Mouse (Mus musculus) forelimb bud, embryonic 11.5 days (tissue): ENCODE results near the gene Ttc39d.
"Not testable (repeated sequence)": the region's sequence is repeated elsewhere in the genome, so short reads cannot be mapped to it uniquely, and the experiment has no call there.

ENCODE experiments used
- DNase-seq: peaks from one replicate; pipeline ENCODE4 v3.0.0-alpha.2; 2012; ENCODE audit warnings: low read depth, low spot score

Ttc39d gene

GRCm38 (mm10) chr17:80193075-80193474, 14.2 kb upstream of the Ttc39d start:
- peak; percentile 35 for DNase-seq

DNA sequence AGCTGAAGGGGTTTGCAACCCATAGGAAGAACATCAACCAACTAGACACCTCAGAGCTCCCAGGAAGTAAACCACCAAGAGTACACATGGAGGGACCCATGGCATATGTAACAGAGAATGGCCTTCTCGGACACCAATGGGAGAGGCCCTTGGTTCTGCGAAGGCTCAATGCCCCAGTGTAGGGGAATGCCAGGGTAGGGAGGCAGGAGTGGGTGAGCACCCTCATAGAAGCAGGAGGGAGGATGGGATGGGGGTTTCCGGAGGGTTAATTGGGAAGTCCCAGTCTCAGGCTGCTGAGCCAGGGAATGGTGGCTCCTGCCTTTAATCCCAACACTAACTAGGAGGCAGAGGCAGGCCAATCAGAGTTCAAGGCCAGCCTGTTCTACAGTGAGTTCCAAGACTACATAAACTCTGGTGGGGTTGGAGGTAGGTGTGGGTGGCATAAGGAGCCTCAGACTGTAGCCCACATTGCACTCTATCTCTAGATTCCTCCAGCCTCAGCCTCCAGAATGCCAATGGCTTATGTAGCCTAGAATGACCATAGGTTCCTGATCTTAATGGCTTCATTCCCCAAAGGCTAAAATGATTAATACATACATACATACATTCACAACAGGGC, 8.0 kb upstream of the Ttc39d start:
- DNase-seq, result no peak

DNA sequence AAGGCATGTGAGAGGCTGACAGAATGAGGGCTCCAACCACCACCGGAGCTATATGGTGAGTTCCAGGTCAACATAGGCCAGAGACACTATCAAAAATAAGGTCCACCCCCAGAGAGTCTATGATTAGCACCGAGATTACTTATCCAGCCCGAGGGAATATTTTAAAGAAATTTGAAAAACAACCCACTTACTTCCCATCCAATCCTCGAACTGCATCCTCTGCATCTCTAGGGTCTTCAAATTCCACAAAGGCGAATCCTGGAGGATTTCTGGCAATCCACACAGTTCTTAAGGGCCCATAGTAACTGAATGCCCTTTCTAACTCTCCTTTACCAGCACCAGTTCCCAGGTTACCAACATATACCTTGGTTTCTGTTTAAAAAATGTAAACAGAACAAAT, 1.6 kb upstream of the Ttc39d start:
- DNase-seq, result no peak

GRCm38 (mm10) chr17:80206301-80206670, 974 bp upstream of the Ttc39d start:
- DNase-seq, result peak; percentile 25

DNA sequence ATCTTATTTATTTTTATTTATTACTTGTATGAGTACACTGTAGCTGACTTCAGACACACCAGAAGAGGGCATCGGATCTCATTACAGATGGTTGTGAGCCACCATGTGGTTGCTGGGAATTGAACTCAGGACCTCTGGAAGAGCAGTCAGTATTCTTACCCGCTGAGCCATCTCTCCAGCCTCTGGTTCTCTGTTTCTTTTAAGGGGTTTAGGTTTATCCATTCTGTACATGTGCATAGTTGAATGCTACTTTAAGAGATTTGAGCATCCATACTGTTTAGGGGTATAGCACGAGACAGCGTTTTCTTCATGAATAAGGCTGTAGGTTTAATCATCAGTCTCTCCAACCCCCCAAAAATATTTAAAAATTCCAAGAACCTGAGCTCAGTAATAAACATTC, 6.7 kb downstream of the Ttc39d start:
- DNase-seq, result not testable (repeated sequence)

- no peak for DNase-seq
Measured at GRCm38 (mm10) chr17:80220131-80220530, 12.9 kb downstream of the Ttc39d start.

DNA sequence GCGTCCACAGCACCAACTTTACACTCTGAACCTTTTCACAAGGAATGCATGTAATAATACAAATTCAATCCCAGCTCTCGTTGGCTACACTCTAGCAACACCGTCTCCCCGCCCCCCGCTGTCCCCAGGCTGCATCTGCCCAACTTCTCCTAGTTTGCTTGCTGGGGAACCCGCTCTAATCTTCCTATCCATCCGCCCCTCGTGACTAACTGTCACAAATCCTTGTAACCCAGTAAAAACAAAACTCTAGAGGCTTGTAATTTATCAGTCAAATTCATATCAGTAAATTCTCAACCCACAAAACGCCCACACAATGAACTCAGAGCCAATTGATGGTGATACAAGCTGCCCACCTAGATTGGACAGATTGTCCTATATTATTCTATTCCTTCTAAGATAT, 13.9 kb downstream of the Ttc39d start:
- DNase-seq, result no peak

GRCm38 (mm10) chr17:80221890-80222628, 14.8 kb downstream of the Ttc39d start:
- DNase-seq, result no peak

DNA sequence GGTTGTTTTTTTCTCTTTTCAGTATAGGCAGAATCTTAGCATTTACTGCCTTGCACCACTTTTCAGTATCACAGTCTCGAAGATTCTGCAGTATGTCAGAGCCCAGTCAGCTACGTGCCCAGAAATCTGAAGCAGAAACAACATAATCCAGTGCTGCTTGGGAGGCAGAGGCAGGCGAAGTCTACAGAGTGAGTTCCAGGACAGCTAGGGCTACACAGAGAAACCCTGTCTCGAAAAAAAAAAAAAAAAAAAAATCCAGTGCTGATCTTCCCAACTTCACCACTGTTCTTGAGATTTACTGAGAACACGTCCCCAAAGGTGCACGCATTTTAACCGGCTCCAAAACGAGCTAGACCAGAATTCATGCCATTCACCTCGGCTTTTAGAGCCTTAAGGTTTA, 16.6 kb downstream of the Ttc39d start:
- DNase-seq, result no peak

DNA sequence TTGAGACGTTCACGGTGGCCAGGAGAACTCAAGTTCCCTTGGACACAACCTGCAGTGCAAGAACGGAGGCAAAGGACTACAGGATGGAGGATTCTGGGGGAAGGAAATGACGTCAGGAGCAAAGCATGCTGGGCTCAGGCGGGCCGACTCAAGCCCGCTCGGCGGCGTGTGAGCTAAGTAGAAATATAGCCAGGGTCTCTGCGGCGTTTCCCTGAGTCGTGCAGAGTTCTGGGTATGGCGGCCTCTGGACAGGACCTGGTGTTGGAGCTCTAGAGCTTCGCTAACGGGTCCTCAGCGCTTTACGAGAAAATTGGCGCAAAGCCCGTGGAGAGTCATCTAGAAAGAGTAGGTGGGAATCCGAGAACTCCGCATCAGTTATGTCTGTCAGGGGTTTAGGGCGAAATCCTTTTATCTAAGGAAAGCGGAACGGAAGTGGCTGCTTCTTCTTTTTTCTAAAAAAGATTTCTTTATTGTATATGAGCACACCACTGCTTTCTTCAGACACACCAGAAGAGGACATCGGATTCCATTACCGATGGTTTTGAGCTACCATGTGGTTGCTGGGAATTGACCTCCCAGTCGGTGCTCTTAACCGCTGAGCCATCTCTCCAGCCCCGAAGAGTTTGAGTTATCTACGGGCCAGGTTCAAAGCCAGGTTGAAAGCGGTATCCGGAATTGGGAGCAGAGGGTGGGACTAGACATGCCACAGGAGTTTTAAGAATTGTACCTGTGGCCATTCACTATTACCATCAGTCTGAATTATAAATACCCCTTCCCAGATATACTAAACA, 17.3 kb downstream of the Ttc39d start, which contains the start of gene Gemin6:
Gene Gemin6 (plus strand): TSS at position 116 of the 791 bp plus-strand sequence.
- DNase-seq, result peak; percentile 92

DNA sequence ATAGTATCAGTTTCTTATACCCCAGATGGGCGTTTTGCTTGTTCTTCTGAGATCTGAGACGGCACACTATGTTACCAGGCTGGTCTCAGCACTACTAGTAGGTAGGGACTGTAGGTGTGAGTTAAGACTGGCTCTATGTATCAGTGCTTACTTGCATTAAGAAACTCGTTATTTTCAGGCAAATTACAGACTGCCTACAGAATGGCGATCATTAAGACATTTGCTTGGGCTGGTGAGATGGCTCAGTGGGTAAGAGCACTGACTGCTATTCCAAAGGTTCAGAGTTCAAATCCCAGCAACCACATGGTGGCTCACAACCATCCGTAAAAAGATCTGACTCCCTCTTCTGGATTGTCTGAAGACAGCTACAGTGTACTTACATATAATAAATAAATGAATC, 17.9 kb downstream of the Ttc39d start:
- DNase-seq, result not testable (repeated sequence)

DNA sequence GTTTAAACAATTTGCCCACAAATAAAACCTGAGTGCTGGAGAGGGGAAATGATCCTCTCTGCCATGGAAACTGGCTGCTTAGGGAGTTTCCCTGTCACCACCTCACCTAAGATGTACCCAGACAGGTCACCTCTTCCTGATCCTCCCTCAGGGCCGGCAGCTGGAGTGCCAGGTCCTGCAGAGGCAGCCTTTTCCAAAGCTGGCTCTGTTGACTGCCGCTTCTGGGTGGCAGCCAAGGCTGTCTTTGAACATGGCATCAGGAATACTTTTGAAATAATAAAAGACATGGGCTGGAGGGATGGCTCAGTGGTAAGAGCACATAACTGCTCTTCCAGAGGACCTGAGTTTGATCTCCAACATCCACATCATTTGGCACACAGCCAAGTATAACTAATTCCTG, 22.1 kb downstream of the Ttc39d start:
- no peak for DNase-seq

DNA sequence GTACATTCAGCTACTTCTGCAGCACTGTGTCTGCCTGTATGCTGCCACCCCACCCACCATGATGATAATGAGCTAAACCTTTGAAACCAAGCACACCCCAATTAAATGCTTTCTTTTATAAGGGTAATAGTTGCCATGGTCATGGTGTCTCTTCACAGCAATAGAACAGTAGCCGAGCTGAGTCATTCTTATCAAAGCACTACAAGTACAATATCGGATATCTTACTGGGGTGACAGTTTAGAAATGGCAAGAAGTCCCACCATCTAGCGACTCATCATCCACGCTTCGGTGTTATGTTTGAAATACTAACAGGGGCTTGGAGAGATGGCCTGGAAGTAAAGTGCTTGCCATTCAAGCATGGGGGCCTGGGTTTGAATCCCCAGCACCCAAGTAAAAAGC, 26.6 kb downstream of the Ttc39d start:
- no peak for DNase-seq

GRCm38 (mm10) chr17:80234376-80234775, 27.1 kb downstream of the Ttc39d start:
- DNase-seq, result no peak

DNA sequence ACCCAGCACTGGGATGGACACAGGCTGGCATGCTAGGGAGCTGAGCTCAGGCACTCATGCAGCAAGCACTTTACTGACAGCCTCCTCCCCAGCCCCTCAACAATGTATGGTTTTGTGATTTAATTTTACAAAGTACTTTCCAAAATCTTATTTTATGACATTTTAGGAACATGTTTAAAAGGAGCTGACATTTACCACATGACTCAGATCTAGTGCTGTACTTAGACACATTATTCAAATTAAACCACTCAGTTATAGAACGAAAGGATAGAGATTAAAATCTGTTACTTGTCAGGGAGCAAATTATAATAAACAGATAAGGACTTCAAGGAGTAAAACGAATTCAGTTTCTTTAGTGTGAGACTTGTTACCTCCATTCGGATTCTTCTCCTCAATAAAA, 28.2 kb downstream of the Ttc39d start:
- DNase-seq, result no peak

DNA sequence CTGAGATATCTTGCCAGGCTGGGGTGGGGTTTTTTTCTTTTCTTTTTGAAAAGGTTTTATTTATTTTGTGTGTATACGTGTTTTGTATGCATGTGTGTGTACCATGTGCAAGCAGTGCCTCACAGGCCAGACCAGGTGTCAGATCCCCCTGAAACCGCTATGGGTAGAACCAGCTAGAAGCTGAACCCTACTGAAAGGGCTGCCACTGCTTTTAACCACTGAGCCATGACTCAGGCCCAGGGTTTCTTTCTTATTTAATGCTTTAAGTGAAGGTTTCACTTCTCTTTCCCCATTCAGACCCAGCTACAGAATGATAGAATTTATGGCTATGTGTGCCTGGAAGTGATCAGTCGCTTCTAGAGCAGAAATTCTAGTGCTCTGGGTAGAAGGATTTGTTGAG, 29.5 kb downstream of the Ttc39d start:
- no peak for DNase-seq

DNA sequence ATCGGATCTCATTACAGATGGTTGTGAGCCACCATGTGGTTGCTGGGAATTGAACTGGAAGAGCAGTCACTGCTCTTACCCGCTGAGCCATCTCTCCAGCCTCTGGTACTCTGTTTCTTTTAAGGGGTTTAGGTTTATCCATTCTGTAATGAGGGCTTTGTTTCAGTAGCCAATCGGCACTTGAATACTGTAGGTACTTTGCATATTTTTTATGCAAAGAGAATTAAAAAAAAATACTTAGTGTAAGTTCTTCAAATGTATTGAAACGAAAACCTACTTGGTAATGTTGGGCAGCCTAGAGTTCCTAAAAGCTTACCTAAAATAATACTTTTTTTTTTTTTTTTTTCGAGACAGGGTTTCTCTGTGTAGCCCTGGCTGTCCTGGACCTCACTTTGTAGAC, 30.2 kb downstream of the Ttc39d start:
- DNase-seq, result no peak

DNA sequence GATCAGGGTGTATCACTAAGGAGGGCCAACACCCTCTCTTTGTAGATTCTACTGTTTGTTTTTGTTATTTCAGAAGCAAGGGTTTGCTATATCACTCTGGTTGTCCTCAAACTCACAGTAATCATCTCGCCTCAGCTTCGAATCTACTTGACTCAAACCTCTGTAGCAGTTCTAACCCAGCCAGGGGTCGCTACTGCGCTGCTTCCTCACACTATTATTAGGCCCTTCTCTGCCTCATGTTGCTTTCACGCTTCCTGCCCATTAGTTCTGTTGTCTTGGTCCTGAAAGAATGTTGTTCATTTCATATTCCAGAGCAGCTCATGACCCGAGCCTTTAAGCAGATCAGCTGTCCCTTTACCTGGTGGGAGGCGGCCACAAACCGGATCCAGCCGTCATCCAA, 34.3 kb downstream of the Ttc39d start:
- DNase-seq, result no peak

DNA sequence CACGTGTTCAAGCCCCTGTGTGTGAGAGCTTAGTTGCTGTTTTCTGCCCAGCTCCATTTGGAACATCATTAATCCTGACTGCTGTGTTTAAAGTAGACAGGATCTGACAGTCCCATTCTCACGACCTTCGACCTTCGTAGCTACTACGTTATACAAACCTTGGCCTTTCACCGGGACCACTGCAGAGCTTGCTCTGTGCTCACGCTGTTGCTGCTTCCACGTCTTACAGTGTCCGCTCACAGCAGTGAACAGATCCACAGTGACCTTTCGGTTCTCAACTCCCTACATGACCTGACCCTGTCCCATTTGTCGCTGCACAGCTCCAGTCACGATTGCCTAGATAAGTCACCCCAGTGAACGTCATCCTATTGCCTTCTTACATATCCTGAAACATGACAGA, 35.9 kb downstream of the Ttc39d start:
- DNase-seq, result no peak

- no peak for DNase-seq
Measured at GRCm38 (mm10) chr17:80252757-80253525, 45.7 kb downstream of the Ttc39d start.

GRCm38 (mm10) chr17:80254421-80254820, 47.2 kb downstream of the Ttc39d start:
- no peak for DNase-seq

DNA sequence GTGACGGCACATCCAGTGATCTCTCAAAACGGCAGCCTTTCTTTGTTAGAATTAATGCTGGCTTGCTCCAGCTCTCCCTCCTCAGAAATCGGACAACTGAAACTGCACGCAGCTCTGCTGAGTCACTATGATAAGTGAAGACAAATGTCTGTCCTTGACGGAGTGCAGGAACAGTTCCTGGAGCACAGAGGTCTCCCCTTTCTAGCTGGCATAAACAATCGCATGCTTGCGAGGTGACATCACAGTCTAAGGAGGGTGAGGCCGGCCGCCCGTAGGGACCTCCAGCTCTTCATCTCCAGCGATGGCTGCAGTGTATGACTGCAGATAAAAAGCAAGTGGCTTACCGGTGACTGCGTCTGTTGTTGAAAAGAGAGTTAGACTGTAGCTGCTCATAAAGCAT, 47.9 kb downstream of the Ttc39d start:
- DNase-seq, result no peak
